Mouse (Mus musculus) brain, embryonic 14.5 days (tissue): ENCODE results near the gene 1700123L14Rik. TPM values are rescaled to one million over a fixed set of nuclear protein-coding genes. Genes with fewer than 3 reads are reported as not detected.
"Not testable (repeated sequence)": the region's sequence is repeated elsewhere in the genome, so short reads cannot be mapped to it uniquely, and the experiment has no call there.

ENCODE experiments used
- DNase-seq: peaks from one replicate; pipeline ENCODE4 v3.0.0-alpha.2; 2011; ENCODE audit warnings: low read depth
- CTCF ChIP-seq: fragments of 200-500 bp; IDR thresholded peaks from 2 replicates; pipeline ENCODE4 v1.5.1; 2012; ENCODE audit warnings: inconsistent platforms, mild to moderate bottlenecking, moderate library complexity, borderline replicate concordance; ENCODE audit not compliant: insufficient read depth, insufficient read length; ENCODE audit errors: extremely low read depth
- POLR2A ChIP-seq: fragments of 200-500 bp; IDR thresholded peaks from 2 replicates; pipeline ENCODE4 v1.6.1; 2012; ENCODE audit warnings: mild to moderate bottlenecking, inconsistent platforms, borderline replicate concordance; ENCODE audit not compliant: poor library complexity, insufficient read depth, insufficient read length, severe bottlenecking; ENCODE audit errors: extremely low read depth
- polyA plus RNA-seq: library from polyadenylated mRNA; depleted of rRNA; stranded (reverse); fragments of >200 nt; gene quantifications from 2 replicates; pipeline ENCODE4 v1.2.3, GENCODE M21; 2012; rRNA removed

1700123L14Rik gene
- polyA plus RNA-seq = not detected in 2 replicates

- no peak for DNase-seq
- TF ChIP-seq CTCF (no peak), POLR2A (no peak)
Observed at GRCm38 (mm10) chr6:96165818-96166379, at the start of gene 1700123L14Rik. 1700123L14Rik (minus strand) TSS chr6:96166243.

GRCm38 (mm10) chr6:96205395-96205794 is 39.4 kb upstream of the 1700123L14Rik start:
- no peak for DNase-seq
- TF ChIP-seq CTCF (no peak), POLR2A (no peak)

- not testable (repeated sequence) for DNase-seq
Observed at GRCm38 (mm10) chr6:96198991-96199390, 32.9 kb upstream of the 1700123L14Rik start.

GRCm38 (mm10) chr6:96186517-96186916 is 20.5 kb upstream of the 1700123L14Rik start:
- TF ChIP-seq CTCF (no peak), POLR2A (no peak)
- DNase-seq = no peak

GRCm38 (mm10) chr6:96183392-96183791 is 17.3 kb upstream of the 1700123L14Rik start:
- DNase-seq = peak; percentile 83
- TF ChIP-seq POLR2A (no peak), CTCF (no peak)

- TF ChIP-seq CTCF = no peak
- no peak for TF ChIP-seq POLR2A
- no peak for DNase-seq
Observed at GRCm38 (mm10) chr6:96178530-96178929, 12.5 kb upstream of the 1700123L14Rik start.

GRCm38 (mm10) chr6:96173681-96174080 is 7.6 kb upstream of the 1700123L14Rik start:
- DNase-seq = no peak
- TF ChIP-seq POLR2A = no peak
- TF ChIP-seq CTCF = no peak

- no peak for TF ChIP-seq POLR2A
- TF ChIP-seq CTCF = no peak
- no peak for DNase-seq
Observed at GRCm38 (mm10) chr6:96167031-96167430, 988 bp upstream of the 1700123L14Rik start.

GRCm38 (mm10) chr6:96165403-96165802 is 640 bp downstream of the 1700123L14Rik start:
- no peak for DNase-seq
- TF ChIP-seq POLR2A (no peak), CTCF (no peak)

GRCm38 (mm10) chr6:96143326-96143725 is 22.7 kb downstream of the 1700123L14Rik start:
- TF ChIP-seq CTCF = no peak
- no peak for TF ChIP-seq POLR2A
- no peak for DNase-seq

- DNase-seq = peak; percentile 81
- TF ChIP-seq CTCF = no peak; the same call in 1 of the 2 replicates
- TF ChIP-seq POLR2A = no peak
Observed at GRCm38 (mm10) chr6:96116534-96117272, 49.3 kb downstream of the 1700123L14Rik start.

GRCm38 (mm10) chr6:96116148-96116533 is 49.9 kb downstream of the 1700123L14Rik start:
- TF ChIP-seq POLR2A (no peak), CTCF (no peak)
- DNase-seq = peak; percentile 43

Other genes starting within 250 kb of the 1700123L14Rik start
- gene Fam19a1, start 53.1 kb downstream of the 1700123L14Rik start, polyA plus RNA-seq = 3.5 and 5.1 TPM in 2 replicates